ENCODE assay signal across 8 mouse cellular contexts in the genomic region with DNA sequence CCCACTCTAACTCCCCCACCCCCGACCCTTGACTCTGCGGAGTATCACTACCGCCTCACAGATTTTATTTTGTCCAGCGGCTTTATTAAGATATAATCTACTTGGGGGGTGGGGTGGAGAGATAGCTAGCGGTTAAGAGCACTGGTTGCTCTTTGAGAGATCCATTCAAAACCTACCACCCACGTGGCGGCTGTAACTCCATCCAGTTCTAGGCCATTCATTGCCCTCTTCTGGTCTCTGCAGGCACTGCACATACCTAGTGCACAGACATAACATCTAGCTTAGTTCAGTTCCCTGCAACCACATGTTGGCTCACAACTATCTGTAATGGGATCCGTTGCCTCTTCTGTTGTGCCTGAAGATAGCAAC. TPM values are rescaled to one million over a fixed set of nuclear protein-coding genes. Genes with fewer than 3 reads are reported as not detected.
DNase-seq lines count a peak whose midpoint lies in the region; ATAC-seq and TF ChIP-seq lines count a peak whose summit lies in the region.

No protein-coding gene starts in this region.

- peak; percentile 48 for ATAC-seq in intestine, embryonic 15.5 days
- ATAC-seq in limb, embryonic 15.5 days (ENCODE audit: insufficient number of reproducible peaks, low FRiP score, low TSS enrichment, low read depth), result peak; percentile 47; the same call in 1 of the 2 replicates
- peak; percentile 83 for ATAC-seq in midbrain, embryonic 15.5 days (replicated peaks)

- no peak overlapping the region for H3K4me3 ChIP-seq in C2C12 (ENCODE audit: insufficient read depth, poor library complexity, severe bottlenecking)
- H3K4me3 ChIP-seq in intestine, embryonic 15.5 days (replicated peaks), result no peak overlapping the region
- peak overlapping the region; percentile 19 for H3K4me3 ChIP-seq in limb, embryonic 15.5 days
- H3K4me3 ChIP-seq in midbrain, embryonic 15.5 days, result no peak overlapping the region

- no peak overlapping the region for H3ac ChIP-seq in C2C12 (ENCODE audit: control insufficient read depth, insufficient read length, low read depth)

- no peak overlapping the region for H3K9ac ChIP-seq in intestine, embryonic 15.5 days
- no peak overlapping the region for H3K9ac ChIP-seq in limb, embryonic 15.5 days
- no peak overlapping the region for H3K9ac ChIP-seq in midbrain, embryonic 15.5 days

- 7% methylated on average over 8 of the region's 8 CpGs for WGBS in intestine, embryonic 15.5 days
- WGBS in limb, embryonic 15.5 days, result 8% methylated on average over 8 of the region's 8 CpGs
- WGBS in midbrain, embryonic 15.5 days, result 5% methylated on average over 8 of the region's 8 CpGs

- H3K4me2 ChIP-seq in intestine, embryonic 15.5 days (replicated peaks), result peak overlapping the region; percentile 38
- peak overlapping the region; percentile 25; the same call in 1 of the 2 replicates for H3K4me2 ChIP-seq in limb, embryonic 15.5 days
- H3K4me2 ChIP-seq in midbrain, embryonic 15.5 days, result peak overlapping the region; percentile 9

- no peak overlapping the region for H3K27ac ChIP-seq in intestine, embryonic 15.5 days
- H3K27ac ChIP-seq in limb, embryonic 15.5 days, result no peak overlapping the region
- no peak overlapping the region for H3K27ac ChIP-seq in midbrain, embryonic 15.5 days

- intact Hi-C loops in gastrocnemius, postnatal 36 days (cut with DNase I), result loop anchor here (2.0 kb wide), 1 partner anchor 151 kb away; no protein-coding TSS in a partner anchor

- H3K79me2 ChIP-seq in C2C12 (ENCODE audit: control insufficient read depth, insufficient read depth), result no peaks in the 10 kb centered on the region

- H3K79me3 ChIP-seq in C2C12 (ENCODE audit: low read depth), result no peaks in the 10 kb centered on the region

- H3K27me3 ChIP-seq in C2C12 (ENCODE audit: control insufficient read depth, insufficient read depth, insufficient read length), result no peaks in the 10 kb centered on the region
- H3K27me3 ChIP-seq in intestine, embryonic 15.5 days (replicated peaks), result no peaks in the 10 kb centered on the region
- H3K27me3 ChIP-seq in limb, embryonic 15.5 days, result peaks cover 8% of the 10 kb centered on the region; the same call in 1 of the 2 replicates
- 0 out of 2 replicates have a peak, but pooled peaks cover 2% of the 10 kb centered on the region for H3K27me3 ChIP-seq in midbrain, embryonic 15.5 days (replicated peaks)

- H3K9me3 ChIP-seq in intestine, embryonic 15.5 days, result no peaks in the 10 kb centered on the region
- no peaks in the 10 kb centered on the region for H3K9me3 ChIP-seq in limb, embryonic 15.5 days
- no peaks in the 10 kb centered on the region for H3K9me3 ChIP-seq in midbrain, embryonic 15.5 days

- DNase-seq in T-cell, adult 2 months (ENCODE audit: low spot score), result peak; percentile 51
- DNase-seq in embryo, embryonic 10.5 days (ENCODE audit: low spot score), result peak; percentile 91
- peak; percentile 45 to 53 for DNase-seq in gastrocnemius, postnatal 36 days
- DNase-seq in testis, postnatal 10 days (ENCODE audit: low spot score), result peak; percentile 81

- H3K4me1 ChIP-seq in intestine, embryonic 15.5 days (replicated peaks), result peaks cover 14% of the 10 kb centered on the region
- peaks cover 12% of the 10 kb centered on the region for H3K4me1 ChIP-seq in limb, embryonic 15.5 days
- peaks cover 5% of the 10 kb centered on the region; the same call in 1 of the 2 replicates for H3K4me1 ChIP-seq in midbrain, embryonic 15.5 days

- peak; percentile 20 for TF ChIP-seq CTCF in C2C12 (IDR thresholded peaks at IDR 0.05; ENCODE audit: control insufficient read depth, insufficient read depth, insufficient read length)

- no peaks in the 10 kb centered on the region for H3K36me3 ChIP-seq in C2C12 (ENCODE audit: control insufficient read depth, insufficient read depth)
- no peaks in the 10 kb centered on the region for H3K36me3 ChIP-seq in intestine, embryonic 15.5 days
- H3K36me3 ChIP-seq in limb, embryonic 15.5 days, result peaks cover 19% of the 10 kb centered on the region
- H3K36me3 ChIP-seq in midbrain, embryonic 15.5 days (replicated peaks), result peaks cover 10% of the 10 kb centered on the region

TF ChIP-seq in C2C12, 6 proteins besides CTCF, POLR2A, EP300 and RAD21:
- no peak for TF ChIP-seq USF1 (IDR thresholded peaks at IDR 0.05; ENCODE audit: low read depth)
- TF ChIP-seq MYOG (IDR thresholded peaks at IDR 0.05; ENCODE audit: control insufficient read depth, extremely low read depth, insufficient read length), result no peak
- no peak for TF ChIP-seq MAX (IDR thresholded peaks at IDR 0.05)
- TF ChIP-seq MYOD1 (IDR thresholded peaks at IDR 0.05; ENCODE audit: control insufficient read depth, insufficient read length, low read depth), result no peak
- TF ChIP-seq CEBPB (IDR thresholded peaks at IDR 0.05; ENCODE audit: low read depth), result no peak
- TF ChIP-seq FOSL1 (IDR thresholded peaks at IDR 0.05; ENCODE audit: insufficient read depth, low read length, poor library complexity, severe bottlenecking), result no peak

RNA-seq across cellular contexts. Expression of a gene that starts 27.4 kb away (rescaled TPM):
- polyA plus RNA-seq in C2C12 (2012; fragmentation: generic; extraction: Trizol), result 11.7 TPM
- total RNA-seq in gastrocnemius, postnatal 36 days (2021), result 1 to 10 TPM; 4.4 TPM
- polyA plus RNA-seq in intestine, embryonic 15.5 days (2015; fragmentation: Nextera tagmentation; extraction: Ambion mirVana), result 16.2 and 16.5 TPM in 2 replicates
- polyA plus RNA-seq in limb, embryonic 15.5 days (2015; fragmentation: Nextera tagmentation; extraction: Ambion mirVana), result 38.9 and 41.7 TPM in 2 replicates
- polyA plus RNA-seq in midbrain, embryonic 15.5 days (2015; fragmentation: Nextera tagmentation; extraction: Ambion mirVana), result 58.7 and 66.3 TPM in 2 replicates

RNA-seq across cellular contexts. Expression of a gene that starts 51.8 kb away (rescaled TPM):
- polyA plus RNA-seq in C2C12 (2012; fragmentation: generic; extraction: Trizol), result 22.9 TPM
- 10 to 100 TPM; 62.1 to 65.3 TPM for total RNA-seq in gastrocnemius, postnatal 36 days (2021)
- polyA plus RNA-seq in intestine, embryonic 15.5 days (2015; fragmentation: Nextera tagmentation; extraction: Ambion mirVana), result 75.9 and 92.8 TPM in 2 replicates
- polyA plus RNA-seq in limb, embryonic 15.5 days (2015; fragmentation: Nextera tagmentation; extraction: Ambion mirVana), result 66.0 and 74.2 TPM in 2 replicates
- 13.4 and 15.7 TPM in 2 replicates for polyA plus RNA-seq in midbrain, embryonic 15.5 days (2015; fragmentation: Nextera tagmentation; extraction: Ambion mirVana)

RNA-seq across cellular contexts. Expression of a gene that starts 52.9 kb away (rescaled TPM):
- polyA plus RNA-seq in C2C12 (2012; fragmentation: generic; extraction: Trizol), result 9.3 TPM
- 1 to 10 TPM; 2.5 to 3.1 TPM for total RNA-seq in gastrocnemius, postnatal 36 days (2021)
- 21.3 and 21.4 TPM in 2 replicates for polyA plus RNA-seq in intestine, embryonic 15.5 days (2015; fragmentation: Nextera tagmentation; extraction: Ambion mirVana)
- 21.0 and 22.3 TPM in 2 replicates for polyA plus RNA-seq in limb, embryonic 15.5 days (2015; fragmentation: Nextera tagmentation; extraction: Ambion mirVana)
- polyA plus RNA-seq in midbrain, embryonic 15.5 days (2015; fragmentation: Nextera tagmentation; extraction: Ambion mirVana), result 26.9 and 27.9 TPM in 2 replicates

RNA-seq across cellular contexts. Expression of a gene that starts 57.2 kb away (rescaled TPM):
- 5.7 TPM for polyA plus RNA-seq in C2C12 (2012; fragmentation: generic; extraction: Trizol)
- total RNA-seq in gastrocnemius, postnatal 36 days (2021), result 1 to 10 TPM; 3.3 to 3.6 TPM
- polyA plus RNA-seq in intestine, embryonic 15.5 days (2015; fragmentation: Nextera tagmentation; extraction: Ambion mirVana), result 8.8 and 9.4 TPM in 2 replicates
- polyA plus RNA-seq in limb, embryonic 15.5 days (2015; fragmentation: Nextera tagmentation; extraction: Ambion mirVana), result 11.6 and 12.1 TPM in 2 replicates
- 8.5 and 8.7 TPM in 2 replicates for polyA plus RNA-seq in midbrain, embryonic 15.5 days (2015; fragmentation: Nextera tagmentation; extraction: Ambion mirVana)
